Mouse (Mus musculus) intestine, postnatal 0 days (tissue): ENCODE measurements around the gene Cish. TPM values are rescaled to one million over a fixed set of nuclear protein-coding genes. Genes with fewer than 3 reads are reported as not detected.
A peak's percentile ranks its signal among the peaks of the same experiment; 100 is the strongest.

Experiments
- ATAC-seq: fragments of 200-750 bp; cut with Nextera tagmentation; 2 replicates; pipeline ENCODE4 v1.8.0; 2017; ENCODE audit warnings: mild to moderate bottlenecking, moderate TSS enrichment, moderate library complexity
- H3K27ac ChIP-seq: fragments of 300-500 bp; sonication (generic); 2 replicates; pipeline ENCODE4 v1.5.1; 2014; ENCODE audit warnings: mild to moderate bottlenecking, low read depth, low read length, moderate library complexity
- H3K27me3 ChIP-seq: fragments of 300-500 bp; sonication (generic); replicated peaks from 2 replicates; pipeline ENCODE4 v1.6.1; 2014; ENCODE audit warnings: low read length, mixed read lengths; ENCODE audit not compliant: control insufficient read depth, insufficient read depth
- H3K36me3 ChIP-seq: fragments of 300-500 bp; sonication (generic); 2 replicates; pipeline ENCODE4 v1.6.1; 2014; ENCODE audit warnings: mild to moderate bottlenecking, moderate library complexity; ENCODE audit not compliant: control insufficient read depth, insufficient read depth
- H3K4me1 ChIP-seq: fragments of 300-500 bp; sonication (generic); replicated peaks from 2 replicates; pipeline ENCODE4 v1.6.1; 2014; ENCODE audit warnings: antibody characterized with exemption, low read length, mixed read lengths; ENCODE audit not compliant: control insufficient read depth, insufficient read depth
- H3K4me2 ChIP-seq: fragments of 300-500 bp; sonication (generic); replicated peaks from 2 replicates; pipeline ENCODE4 v1.6.1; 2014; ENCODE audit warnings: low read depth, mild to moderate bottlenecking, moderate library complexity
- H3K4me3 ChIP-seq: fragments of 300-500 bp; sonication (generic); 2 replicates; pipeline ENCODE4 v1.5.1; 2014; ENCODE audit warnings: low read depth, low read length
- H3K9ac ChIP-seq: fragments of 300-500 bp; sonication (generic); 2 replicates; pipeline ENCODE4 v1.6.1; 2014; ENCODE audit warnings: mild to moderate bottlenecking, low read depth, low read length
- H3K9me3 ChIP-seq: fragments of 300-500 bp; sonication (generic); 2 replicates; pipeline ENCODE4 v1.6.1; 2016; ENCODE audit warnings: mixed run types; ENCODE audit not compliant: control insufficient read depth
- CTCF ChIP-seq: sonication (generic); IDR thresholded peaks from 2 replicates; pipeline ENCODE4 v1.5.1; 2016; ENCODE audit warnings: low read depth, mild to moderate bottlenecking, control low read depth, antibody characterized with exemption, moderate library complexity
- WGBS: fragments of 180-500 bp; shearing (Covaris S2); extraction: QIAGEN DNeasy Blood & Tissue Kit; methylation state at CpG from one replicate; pipeline ENCODE4 v1.1.7; 2014; 5-methylcytosine and 5-hydroxymethylcytosine counted together
- polyA plus RNA-seq: library from polyadenylated mRNA; unstranded; fragments of >200 nt; fragmentation: Nextera tagmentation; extraction: Ambion mirVana; gene quantifications from 2 replicates; pipeline ENCODE4 v1.2.1, GENCODE M21; 2015

The Cish gene
- polyA plus RNA-seq, 1 experiment from 2014 or later: 12.1 TPM

- Histone ChIP-seq H3K27me3 (no peaks in the 10 kb centered on the region), H3K27ac (peak overlapping the region; percentile 21; the same call in 1 of the 2 replicates), H3K9ac (no peak overlapping the region), H3K4me2 (0 out of 2 replicates have a peak overlapping the region, but pooled peaks have one; percentile 30), H3K9me3 (no peaks in the 10 kb centered on the region), H3K4me1 (peaks cover 16% of the 10 kb centered on the region), H3K36me3 (peaks cover 6% of the 10 kb centered on the region; the same call in 1 of the 2 replicates), H3K4me3 (no peak overlapping the region)
- peak; percentile 20; the same call in 1 of the 2 replicates for ATAC-seq
- WGBS: 11% methylated on average over 12 of the region's 12 CpGs
- TF ChIP-seq CTCF: no peak
These were observed 12.1 kb downstream of the Cish start for GRCm38 (mm10) chr9:107307886-107308285.

- Histone ChIP-seq H3K27ac (no peak overlapping the region; the same call in 1 of the 2 replicates), H3K9ac (no peak overlapping the region)
These were observed 12.6 kb downstream of the Cish start for GRCm38 (mm10) chr9:107308346-107309000.

GRCm38 (mm10) chr9:107309171-107309570 lies 13.3 kb downstream of the Cish start:
- no peak overlapping the region for H3K27ac ChIP-seq
- no peak for TF ChIP-seq CTCF
- no peaks in the 10 kb centered on the region for H3K9me3 ChIP-seq
- H3K27me3 ChIP-seq: no peaks in the 10 kb centered on the region
- H3K4me1 ChIP-seq: peaks cover 19% of the 10 kb centered on the region
- WGBS: 81% methylated on average over 9 of the region's 9 CpGs
- H3K4me2 ChIP-seq: no peak overlapping the region
- no peak overlapping the region for H3K9ac ChIP-seq
- ATAC-seq: no peak
- no peaks in the 10 kb centered on the region for H3K36me3 ChIP-seq
- H3K4me3 ChIP-seq: no peak overlapping the region

More at GRCm38 (mm10) chr9:107308346-107309000, 12.6 kb downstream of the Cish start:
- peaks cover 19% of the 10 kb centered on the region for H3K4me1 ChIP-seq
- H3K36me3 ChIP-seq: 0 out of 2 replicates have a peak, but pooled peaks cover under 1% of the 10 kb centered on the region
- WGBS: 86% methylated on average over 9 of the region's 9 CpGs
- H3K4me2 ChIP-seq: no peak overlapping the region
- no peak for TF ChIP-seq CTCF
- ATAC-seq: no peak
- no peaks in the 10 kb centered on the region for H3K9me3 ChIP-seq
- H3K27me3 ChIP-seq: no peaks in the 10 kb centered on the region
- no peak overlapping the region for H3K4me3 ChIP-seq

GRCm38 (mm10) chr9:107309600-107309999 lies 13.8 kb downstream of the Cish start:
- no peak for TF ChIP-seq CTCF
- Histone ChIP-seq H3K4me1 (peaks cover 19% of the 10 kb centered on the region), H3K9ac (no peak overlapping the region), H3K4me2 (no peak overlapping the region), H3K4me3 (no peak overlapping the region), H3K27me3 (no peaks in the 10 kb centered on the region), H3K27ac (no peak overlapping the region), H3K9me3 (no peaks in the 10 kb centered on the region), H3K36me3 (no peaks in the 10 kb centered on the region)
- ATAC-seq: no peak
- 66% methylated on average over 5 of the region's 5 CpGs for WGBS

- 37% methylated on average over 10 of the region's 10 CpGs for WGBS
- Histone ChIP-seq H3K9ac (no peak overlapping the region), H3K27me3 (no peaks in the 10 kb centered on the region), H3K4me3 (no peak overlapping the region), H3K4me1 (peaks cover 9% of the 10 kb centered on the region), H3K36me3 (no peaks in the 10 kb centered on the region), H3K4me2 (no peak overlapping the region), H3K27ac (no peak overlapping the region; the same call in 1 of the 2 replicates), H3K9me3 (no peaks in the 10 kb centered on the region)
- peak; percentile 76 for ATAC-seq
- no peak for TF ChIP-seq CTCF
These were observed 17.2 kb downstream of the Cish start for GRCm38 (mm10) chr9:107312811-107313584.

DNA sequence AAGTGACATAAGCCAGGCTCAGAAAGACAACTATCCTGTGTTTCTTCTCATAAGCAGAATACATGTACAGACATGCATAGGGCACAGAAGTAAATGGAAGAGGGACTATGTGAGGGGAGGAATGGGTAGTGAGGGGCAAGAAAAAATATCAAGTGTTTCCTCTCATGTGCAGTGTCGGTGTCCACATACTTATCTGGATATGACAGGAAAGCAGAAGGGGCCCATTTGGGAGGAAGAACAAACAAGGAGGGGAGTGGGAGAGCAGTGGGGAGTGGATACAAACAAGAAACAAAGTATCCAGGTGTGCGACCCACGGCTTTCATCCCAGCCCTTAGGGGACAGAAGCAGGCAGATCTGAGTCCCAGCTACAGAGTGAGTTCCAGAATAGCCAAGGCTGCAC lies 18.1 kb downstream of the Cish start:
- Histone ChIP-seq H3K27ac (no peak overlapping the region), H3K9ac (no peak overlapping the region), H3K36me3 (no peaks in the 10 kb centered on the region), H3K9me3 (no peaks in the 10 kb centered on the region), H3K4me1 (peaks cover 5% of the 10 kb centered on the region), H3K4me3 (no peak overlapping the region), H3K27me3 (no peaks in the 10 kb centered on the region), H3K4me2 (no peak overlapping the region)
- WGBS: 81% methylated on average over 3 of the region's 3 CpGs
- no peak for ATAC-seq
- TF ChIP-seq CTCF: no peak
